ENCODE assay signal across 8 mouse cellular contexts in genomic region chr9:121760271-121761090, GRCm38 (mm10). TPM values are rescaled to one million over a fixed set of nuclear protein-coding genes. Genes with fewer than 3 reads are reported as not detected.
DNase-seq lines count a peak whose midpoint lies in the region; ATAC-seq and TF ChIP-seq lines count a peak whose summit lies in the region.

No protein-coding gene starts in this region.

- H3K9me3 ChIP-seq in ES-Bruce4 (replicated peaks; ENCODE audit: control insufficient read depth, insufficient read depth, low read length, poor library complexity, severe bottlenecking) = no peaks in the 10 kb centered on the region
- no peaks in the 10 kb centered on the region for H3K9me3 ChIP-seq in embryonic facial prominence, embryonic 15.5 days (replicated peaks)
- no peaks in the 10 kb centered on the region for H3K9me3 ChIP-seq in heart, embryonic 14.5 days (ENCODE audit: control insufficient read depth, low read length)
- H3K9me3 ChIP-seq in kidney, embryonic 16.5 days (ENCODE audit: low read length) = no peaks in the 10 kb centered on the region

- no peaks in the 10 kb centered on the region for H3K27me3 ChIP-seq in ES-Bruce4 (ENCODE audit: control insufficient read depth, insufficient read depth, low read length, poor library complexity, severe bottlenecking)
- no peaks in the 10 kb centered on the region for H3K27me3 ChIP-seq in embryonic facial prominence, embryonic 15.5 days
- H3K27me3 ChIP-seq in heart, embryonic 14.5 days (ENCODE audit: control insufficient read depth, insufficient read depth, low read length) = no peaks in the 10 kb centered on the region
- H3K27me3 ChIP-seq in kidney, embryonic 16.5 days (ENCODE audit: insufficient read depth, low read length) = no peaks in the 10 kb centered on the region

- peak overlapping the region; percentile 85 for H3K4me2 ChIP-seq in embryonic facial prominence, embryonic 15.5 days (replicated peaks)
- peak overlapping the region; percentile 78 for H3K4me2 ChIP-seq in heart, embryonic 14.5 days (ENCODE audit: low read length)
- H3K4me2 ChIP-seq in kidney, embryonic 16.5 days (replicated peaks; ENCODE audit: low read depth, low read length) = peak overlapping the region; percentile 98

- peak overlapping the region; percentile 87 for H3K9ac ChIP-seq in ES-Bruce4 (ENCODE audit: low read depth, poor library complexity, severe bottlenecking)
- peak overlapping the region; percentile 67 for H3K9ac ChIP-seq in embryonic facial prominence, embryonic 15.5 days
- peak overlapping the region; percentile 97 for H3K9ac ChIP-seq in heart, embryonic 14.5 days (ENCODE audit: low read length)
- peak overlapping the region; percentile 94 for H3K9ac ChIP-seq in kidney, embryonic 16.5 days (replicated peaks; ENCODE audit: low read length)

- 1% methylated on average over 43 of the region's 43 CpGs for WGBS in embryonic facial prominence, embryonic 15.5 days
- WGBS in heart, embryonic 14.5 days = 3% methylated on average over 41 of the region's 43 CpGs
- WGBS in kidney, embryonic 16.5 days = 1% methylated on average over 43 of the region's 43 CpGs
- WGBS in lung, adult 2 months = 3% methylated on average over 42 of the region's 43 CpGs

- H3K4me3 ChIP-seq in ES-Bruce4 (ENCODE audit: low read depth, low read length) = peak overlapping the region; percentile 76
- peak overlapping the region; percentile 74 for H3K4me3 ChIP-seq in embryonic facial prominence, embryonic 15.5 days (replicated peaks)
- peak overlapping the region; percentile 83 to 86 for H3K4me3 ChIP-seq in heart, embryonic 14.5 days (ENCODE audit: control insufficient read depth in 1 of 2, insufficient read depth in 1 of 2, low read depth in 1 of 2, low read length in 2 of 2)
- peak overlapping the region; percentile 85 for H3K4me3 ChIP-seq in kidney, embryonic 16.5 days (ENCODE audit: low read length)
- peak overlapping the region; percentile 73 for H3K4me3 ChIP-seq in lung, adult 2 months (replicated peaks; ENCODE audit: extremely low read depth, low read depth, low read length)

- no peak for TF ChIP-seq CTCF in ES-Bruce4 (IDR thresholded peaks at IDR 0.05; ENCODE audit: low read depth, low read length)
- no peak for TF ChIP-seq CTCF in lung, adult 2 months (IDR thresholded peaks at IDR 0.05; ENCODE audit: insufficient read depth, low read length)

- no peaks in the 10 kb centered on the region; the same call in 1 of the 2 replicates for H3K36me3 ChIP-seq in ES-Bruce4 (ENCODE audit: control insufficient read depth, insufficient read depth, low read length, poor library complexity, severe bottlenecking)
- peaks cover 42% of the 10 kb centered on the region for H3K36me3 ChIP-seq in embryonic facial prominence, embryonic 15.5 days
- peaks cover 48% of the 10 kb centered on the region for H3K36me3 ChIP-seq in heart, embryonic 14.5 days (ENCODE audit: control insufficient read depth, insufficient read depth, low read length)
- H3K36me3 ChIP-seq in kidney, embryonic 16.5 days (ENCODE audit: insufficient read depth, low read length) = peaks cover 33% of the 10 kb centered on the region; the same call in 1 of the 2 replicates

- DNase-seq in adrenal gland, postnatal 36 days = peak; percentile 77 to 85
- DNase-seq in lung, adult 2 months = peak; percentile 51
- DNase-seq in ovary, postnatal 14 days (ENCODE audit: low spot score) = peak; percentile 71
- DNase-seq in urinary bladder, postnatal 4 days (ENCODE audit: low spot score in 2 of 2) = peak; percentile 83 to 88

- no peak for TF ChIP-seq POLR2A in ES-Bruce4 (IDR thresholded peaks at IDR 0.05; ENCODE audit: insufficient read depth, low read length)
- no peak for TF ChIP-seq POLR2A in lung, adult 2 months (IDR thresholded peaks at IDR 0.05; ENCODE audit: borderline replicate concordance, extremely low read depth, low read depth, low read length)

- H3K4me1 ChIP-seq in ES-Bruce4 (ENCODE audit: control insufficient read depth, insufficient read depth, low read length) = peaks cover 3% of the 10 kb centered on the region
- peaks cover 66% of the 10 kb centered on the region for H3K4me1 ChIP-seq in embryonic facial prominence, embryonic 15.5 days
- peaks cover 15 to 30% of the 10 kb centered on the region in 2 experiments for H3K4me1 ChIP-seq in heart, embryonic 14.5 days (ENCODE audit: control insufficient read depth in 2 of 2, insufficient read depth in 2 of 2, low read length in 2 of 2)
- peaks cover 18% of the 10 kb centered on the region for H3K4me1 ChIP-seq in kidney, embryonic 16.5 days (ENCODE audit: insufficient read depth, low read length)
- H3K4me1 ChIP-seq in lung, adult 2 months (ENCODE audit: control insufficient read depth, insufficient read depth, low read length) = peaks cover 6% of the 10 kb centered on the region

- peak; percentile 60 for ATAC-seq in embryonic facial prominence, embryonic 15.5 days (ENCODE audit: insufficient number of reproducible peaks, low FRiP score, low TSS enrichment, low read depth)
- peak; percentile 76 for ATAC-seq in heart, embryonic 14.5 days (ENCODE audit: insufficient number of reproducible peaks, insufficient read depth, low FRiP score, low read depth)
- ATAC-seq in kidney, embryonic 16.5 days (ENCODE audit: low FRiP score, low TSS enrichment) = peak; percentile 75

- no peak overlapping the region for H3K27ac ChIP-seq in ES-Bruce4 (ENCODE audit: insufficient read depth, low read length)
- peak overlapping the region; percentile 92 for H3K27ac ChIP-seq in embryonic facial prominence, embryonic 15.5 days (replicated peaks)
- peak overlapping the region; percentile 86 to 97 for H3K27ac ChIP-seq in heart, embryonic 14.5 days (replicated peaks in 1 of 2; ENCODE audit: control insufficient read depth in 1 of 2, insufficient read depth in 1 of 2, low read depth in 2 of 2, low read length in 2 of 2)
- H3K27ac ChIP-seq in kidney, embryonic 16.5 days (ENCODE audit: low read length) = peak overlapping the region; percentile 93

- no peak for TF ChIP-seq EP300 in ES-Bruce4 (IDR thresholded peaks at IDR 0.05; ENCODE audit: insufficient read depth, low read depth, low read length)

RNA-seq across cellular contexts. Expression of gene Zfp651, which starts 1.4 kb away (rescaled TPM):
- 5.9 and 6.5 TPM in 2 replicates for polyA plus RNA-seq in ES-Bruce4 (2011; ENCODE audit: insufficient read depth, insufficient read length, low read depth, missing spikeins)
- total RNA-seq in adrenal gland, postnatal 36 days (2021) = 10 to 100 TPM; 40.5 to 49.7 TPM
- 34.0 and 35.4 TPM in 2 replicates for polyA plus RNA-seq in embryonic facial prominence, embryonic 15.5 days (2015; fragmentation: Nextera tagmentation; extraction: Ambion mirVana)
- 14.0 and 16.5 TPM in 2 replicates for polyA plus RNA-seq in heart, embryonic 14.5 days (2014; fragmentation: Nextera tagmentation; extraction: Ambion mirVana)
- 8.1 and 9.5 TPM in 2 replicates for polyA plus RNA-seq in kidney, embryonic 16.5 days (2015; fragmentation: Nextera tagmentation; extraction: Ambion mirVana)
- 26.8 and 46.2 TPM in 2 replicates for polyA plus RNA-seq in lung, adult 2 months (2012; rRNA removed)

RNA-seq across cellular contexts. Expression of gene Klhl40, which starts 16.9 kb away (rescaled TPM):
- 0.27 TPM in 1 of 2 replicates, not detected in the other for polyA plus RNA-seq in ES-Bruce4 (2011; ENCODE audit: insufficient read depth, insufficient read length, low read depth, missing spikeins)
- under 1 TPM in 1 of 2 experiments, not detected in 1; 0.16 TPM for total RNA-seq in adrenal gland, postnatal 36 days (2021)
- 16.7 and 23.2 TPM in 2 replicates for polyA plus RNA-seq in embryonic facial prominence, embryonic 15.5 days (2015; fragmentation: Nextera tagmentation; extraction: Ambion mirVana)
- polyA plus RNA-seq in heart, embryonic 14.5 days (2014; fragmentation: Nextera tagmentation; extraction: Ambion mirVana) = 3.6 and 3.8 TPM in 2 replicates
- polyA plus RNA-seq in kidney, embryonic 16.5 days (2015; fragmentation: Nextera tagmentation; extraction: Ambion mirVana) = 0.72 and 0.99 TPM in 2 replicates
- polyA plus RNA-seq in lung, adult 2 months (2012; rRNA removed) = 0.49 and 4.4 TPM in 2 replicates

RNA-seq across cellular contexts. Expression of gene Hhatl, which starts 31.8 kb away (rescaled TPM):
- not detected in 2 replicates for polyA plus RNA-seq in ES-Bruce4 (2011; ENCODE audit: insufficient read depth, insufficient read length, low read depth, missing spikeins)
- total RNA-seq in adrenal gland, postnatal 36 days (2021) = not detected
- polyA plus RNA-seq in embryonic facial prominence, embryonic 15.5 days (2015; fragmentation: Nextera tagmentation; extraction: Ambion mirVana) = 1.2 and 2.5 TPM in 2 replicates
- polyA plus RNA-seq in heart, embryonic 14.5 days (2014; fragmentation: Nextera tagmentation; extraction: Ambion mirVana) = 17.8 and 18.6 TPM in 2 replicates
- 0.50 and 0.56 TPM in 2 replicates for polyA plus RNA-seq in kidney, embryonic 16.5 days (2015; fragmentation: Nextera tagmentation; extraction: Ambion mirVana)
- polyA plus RNA-seq in lung, adult 2 months (2012; rRNA removed) = 7.4 and 11.0 TPM in 2 replicates

RNA-seq across cellular contexts. Expression of gene Nktr, which starts 41.5 kb away (rescaled TPM):
- polyA plus RNA-seq in ES-Bruce4 (2011; ENCODE audit: insufficient read depth, insufficient read length, low read depth, missing spikeins) = 109 and 117 TPM in 2 replicates
- total RNA-seq in adrenal gland, postnatal 36 days (2021) = 10 to 100 TPM; 58.2 to 90.2 TPM
- polyA plus RNA-seq in embryonic facial prominence, embryonic 15.5 days (2015; fragmentation: Nextera tagmentation; extraction: Ambion mirVana) = 66.5 and 71.5 TPM in 2 replicates
- 48.7 and 50.4 TPM in 2 replicates for polyA plus RNA-seq in heart, embryonic 14.5 days (2014; fragmentation: Nextera tagmentation; extraction: Ambion mirVana)
- polyA plus RNA-seq in kidney, embryonic 16.5 days (2015; fragmentation: Nextera tagmentation; extraction: Ambion mirVana) = 46.1 and 57.5 TPM in 2 replicates
- polyA plus RNA-seq in lung, adult 2 months (2012; rRNA removed) = 36.6 and 48.6 TPM in 2 replicates

RNA-seq across cellular contexts. Expression of gene Ss18l2, which starts 50.4 kb away (rescaled TPM):
- polyA plus RNA-seq in ES-Bruce4 (2011; ENCODE audit: insufficient read depth, insufficient read length, low read depth, missing spikeins) = 51.6 and 51.9 TPM in 2 replicates
- total RNA-seq in adrenal gland, postnatal 36 days (2021) = 10 to 100 TPM; 41.6 to 57.2 TPM
- 111 and 116 TPM in 2 replicates for polyA plus RNA-seq in embryonic facial prominence, embryonic 15.5 days (2015; fragmentation: Nextera tagmentation; extraction: Ambion mirVana)
- 227 and 237 TPM in 2 replicates for polyA plus RNA-seq in heart, embryonic 14.5 days (2014; fragmentation: Nextera tagmentation; extraction: Ambion mirVana)
- 107 and 114 TPM in 2 replicates for polyA plus RNA-seq in kidney, embryonic 16.5 days (2015; fragmentation: Nextera tagmentation; extraction: Ambion mirVana)
- 18.4 and 22.2 TPM in 2 replicates for polyA plus RNA-seq in lung, adult 2 months (2012; rRNA removed)
